12 mouse cellular contexts compared by ENCODE assay signal in the genomic region with DNA sequence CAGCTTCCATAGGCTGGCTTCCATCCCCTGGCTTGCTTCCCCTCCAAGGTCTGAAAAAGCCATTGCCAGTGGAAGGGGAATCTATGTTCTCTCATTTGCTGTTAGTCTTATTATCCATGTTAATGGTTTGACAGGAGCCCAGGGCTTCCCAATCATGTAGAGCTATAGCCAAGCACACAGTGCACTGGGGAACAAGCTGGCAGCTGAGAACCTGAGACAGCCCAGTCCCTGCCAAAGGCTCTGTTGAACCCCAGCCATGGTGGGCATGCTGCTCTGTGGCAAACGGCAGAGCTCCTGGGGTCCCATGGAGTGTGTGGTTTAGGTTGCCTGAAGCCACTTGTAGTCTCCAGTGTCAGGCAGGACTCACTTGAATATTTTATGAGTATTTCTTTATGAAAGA. TPM values are rescaled to one million over a fixed set of nuclear protein-coding genes. Genes with fewer than 3 reads are reported as not detected.
DNase-seq lines count a peak whose midpoint lies in the region; ATAC-seq and TF ChIP-seq lines count a peak whose summit lies in the region.
"Had no signal": no experiment of that assay in that cellular context is flagged by ENCODE, and none has a peak within 500 bp of the region (broad histone marks: within the 10 kb centered on the region; RNA-seq: fewer than 3 reads in every experiment).

No protein-coding gene starts in this region.

- H3K4me3 ChIP-seq in forebrain, embryonic 11.5 days (ENCODE audit: low read depth, low read length): no peak overlapping the region
- no peak overlapping the region for H3K4me3 ChIP-seq in forebrain, embryonic 12.5 days (replicated peaks)
- no peak overlapping the region for H3K4me3 ChIP-seq in stomach, postnatal 0 days (ENCODE audit: low read depth, low read length)
- H3K4me3 ChIP-seq: liver, embryonic 15.5 days had no signal

- TF ChIP-seq EP300 in stomach, postnatal 0 days (optimal IDR thresholded peaks at IDR 0.05): no peak

- no peak for ATAC-seq in forebrain, embryonic 11.5 days (replicated peaks; ENCODE audit: low FRiP score)
- no peak for ATAC-seq in forebrain, embryonic 12.5 days (ENCODE audit: low FRiP score)
- ATAC-seq in stomach, postnatal 0 days (ENCODE audit: low FRiP score, low TSS enrichment): no peak
- ATAC-seq: activated CD4-positive, CD25-positive, alpha-beta regulatory T cell, adult 4 months; inflammation-experienced regulatory T-cells, adult 6 months had no signal

- H3K4me2 ChIP-seq in forebrain, embryonic 11.5 days (ENCODE audit: low read depth, low read length, severe bottlenecking): no peak overlapping the region
- no peak overlapping the region for H3K4me2 ChIP-seq in forebrain, embryonic 12.5 days
- no peak overlapping the region for H3K4me2 ChIP-seq in stomach, postnatal 0 days (replicated peaks; ENCODE audit: low read depth)
- H3K4me2 ChIP-seq: liver, embryonic 15.5 days had no signal

- no peaks in the 10 kb centered on the region for H3K9me3 ChIP-seq in forebrain, embryonic 11.5 days (ENCODE audit: control insufficient read depth, low read length)
- H3K9me3 ChIP-seq in forebrain, embryonic 12.5 days: no peaks in the 10 kb centered on the region
- no peaks in the 10 kb centered on the region for H3K9me3 ChIP-seq in stomach, postnatal 0 days (ENCODE audit: control insufficient read depth, low read length)
- H3K9me3 ChIP-seq: liver, embryonic 15.5 days had no signal

- TF ChIP-seq CTCF in stomach, postnatal 0 days (IDR thresholded peaks at IDR 0.05; ENCODE audit: low read depth): no peak

- H3K4me1 ChIP-seq in forebrain, embryonic 11.5 days (replicated peaks; ENCODE audit: control insufficient read depth, insufficient read depth, low read length): no peaks in the 10 kb centered on the region
- 0 out of 2 replicates have a peak, but pooled peaks cover 4% of the 10 kb centered on the region for H3K4me1 ChIP-seq in forebrain, embryonic 12.5 days
- H3K4me1 ChIP-seq in stomach, postnatal 0 days (replicated peaks; ENCODE audit: control insufficient read depth, insufficient read depth): peaks cover 7% of the 10 kb centered on the region; the same call in 1 of the 2 replicates

- H3K27me3 ChIP-seq in forebrain, embryonic 11.5 days (ENCODE audit: control insufficient read depth, insufficient read depth, low read length): no peaks in the 10 kb centered on the region
- H3K27me3 ChIP-seq in forebrain, embryonic 12.5 days: no peaks in the 10 kb centered on the region
- no peaks in the 10 kb centered on the region for H3K27me3 ChIP-seq in stomach, postnatal 0 days (ENCODE audit: control insufficient read depth, insufficient read depth, low read length)
- H3K27me3 ChIP-seq: liver, embryonic 15.5 days had no signal

- H3K36me3 ChIP-seq in forebrain, embryonic 11.5 days (ENCODE audit: control insufficient read depth, insufficient read depth, low read length): no peaks in the 10 kb centered on the region
- H3K36me3 ChIP-seq in forebrain, embryonic 12.5 days (replicated peaks): no peaks in the 10 kb centered on the region
- no peaks in the 10 kb centered on the region for H3K36me3 ChIP-seq in stomach, postnatal 0 days (ENCODE audit: control insufficient read depth, insufficient read depth, low read length)
- H3K36me3 ChIP-seq: liver, embryonic 15.5 days had no signal

- WGBS in forebrain, embryonic 11.5 days: 79% methylated on average over 1 of the region's 1 CpGs
- WGBS in forebrain, embryonic 12.5 days: 87% methylated on average over 1 of the region's 1 CpGs
- WGBS in stomach, postnatal 0 days: 85% methylated on average over 1 of the region's 1 CpGs

- peak; percentile 43 for DNase-seq in forebrain, embryonic 11.5 days (ENCODE audit: low spot score)
- DNase-seq in kidney, postnatal 10 days: peak; percentile 4
- no peak for DNase-seq in kidney, postnatal 36 days
- peak; percentile 35 for DNase-seq in testis, postnatal 10 days (ENCODE audit: low spot score)
- no peak for DNase-seq in testis, postnatal 14 days (ENCODE audit: low spot score)
- no peak for DNase-seq in stomach, postnatal 0 days (ENCODE audit: low spot score)
- DNase-seq: kidney, postnatal 14 days; thymus, postnatal 25 days had no signal

- no peak overlapping the region for H3K27ac ChIP-seq in forebrain, embryonic 11.5 days (ENCODE audit: low read depth, low read length)
- H3K27ac ChIP-seq in forebrain, embryonic 12.5 days: no peak overlapping the region
- no peak overlapping the region for H3K27ac ChIP-seq in stomach, postnatal 0 days (replicated peaks)
- H3K27ac ChIP-seq: liver, embryonic 15.5 days had no signal

- H3K9ac ChIP-seq in forebrain, embryonic 11.5 days (ENCODE audit: low read length): no peak overlapping the region
- H3K9ac ChIP-seq in forebrain, embryonic 12.5 days: no peak overlapping the region
- no peak overlapping the region for H3K9ac ChIP-seq in stomach, postnatal 0 days (ENCODE audit: low read length)
- H3K9ac ChIP-seq: liver, embryonic 15.5 days had no signal

RNA-seq across cellular contexts. Expression of a gene that starts 44.4 kb away (rescaled TPM):
- 27.7 and 33.5 TPM in 2 replicates for polyA plus RNA-seq in forebrain, embryonic 11.5 days (2014; fragmentation: Nextera tagmentation; extraction: Ambion mirVana)
- polyA plus RNA-seq in forebrain, embryonic 12.5 days (2016; fragmentation: Nextera tagmentation; extraction: Ambion mirVana): 32.4 and 34.2 TPM in 2 replicates
- 5.8 and 6.7 TPM in 2 replicates for polyA plus RNA-seq in stomach, postnatal 0 days (2015; fragmentation: Nextera tagmentation; extraction: Ambion mirVana)

Comparison
In these comparisons a context has a peak if more than half of its experiments do, and no peak if none do; other contexts are left out.
1. DNase-seq: peak in forebrain, embryonic 11.5 days (single experiment), kidney, postnatal 10 days (single experiment) and testis, postnatal 10 days (single experiment); none in kidney, postnatal 36 days (0 of 2), testis, postnatal 14 days (single experiment) and stomach, postnatal 0 days (single experiment).